Mouse (Mus musculus) cerebellum, adult 11-12 months (tissue): ENCODE measurements around the gene Lif.

Experiments used
- DNase-seq: peaks from one replicate; pipeline ENCODE4 v3.0.0; 2022

The Lif gene

GRCm38 (mm10) chr11:4299735-4300474, 42.5 kb downstream of the Lif start:
- no peak for DNase-seq

GRCm38 (mm10) chr11:4300683-4301082, 43.3 kb downstream of the Lif start:
- DNase-seq = no peak

- DNase-seq = no peak
These were observed 45.1 kb downstream of the Lif start for GRCm38 (mm10) chr11:4302363-4302913.

GRCm38 (mm10) chr11:4303033-4303432, 45.7 kb downstream of the Lif start:
- no peak for DNase-seq

- no peak for DNase-seq
These were observed 46.8 kb downstream of the Lif start for GRCm38 (mm10) chr11:4304203-4304602.

- DNase-seq = no peak
These were observed 47.7 kb downstream of the Lif start for GRCm38 (mm10) chr11:4305090-4305489.

GRCm38 (mm10) chr11:4306086-4306485, 48.7 kb downstream of the Lif start:
- DNase-seq = no peak

GRCm38 (mm10) chr11:4308060-4308513, 50.7 kb downstream of the Lif start:
- no peak for DNase-seq

- no peak for DNase-seq
These were observed 51.4 kb downstream of the Lif start for GRCm38 (mm10) chr11:4308514-4309450.

GRCm38 (mm10) chr11:4309613-4310012, 52.3 kb downstream of the Lif start:
- DNase-seq = no peak

- DNase-seq = no peak
These were observed 53.0 kb downstream of the Lif start for GRCm38 (mm10) chr11:4310324-4310723.

GRCm38 (mm10) chr11:4312180-4312579, 54.8 kb downstream of the Lif start:
- no peak for DNase-seq

- DNase-seq = no peak
These were observed 59.9 kb downstream of the Lif start for GRCm38 (mm10) chr11:4317287-4317686.

- no peak for DNase-seq
These were observed 60.7 kb downstream of the Lif start for GRCm38 (mm10) chr11:4318011-4318410.

GRCm38 (mm10) chr11:4319212-4319955, 62.0 kb downstream of the Lif start:
- DNase-seq = no peak

GRCm38 (mm10) chr11:4320876-4321275, 63.5 kb downstream of the Lif start:
- no peak for DNase-seq
